Mouse (Mus musculus) testis, adult 2 months (tissue): Measurements from ENCODE around the gene 4933407L21Rik.

Experiments used
- CTCF ChIP-seq: fragments of 200-500 bp; IDR thresholded peaks from 2 replicates; pipeline ENCODE4 v1.5.1; 2012; ENCODE audit warnings: low read depth, mild to moderate bottlenecking, inconsistent platforms, low read length, moderate library complexity; ENCODE audit not compliant: control insufficient read depth, insufficient read depth, insufficient replicate concordance
- POLR2A ChIP-seq: fragments of 200-500 bp; IDR thresholded peaks from 2 replicates; pipeline ENCODE4 v1.6.1; 2012; ENCODE audit warnings: low read depth, mild to moderate bottlenecking, inconsistent platforms, low read length, moderate library complexity; ENCODE audit not compliant: control insufficient read depth

DNA sequence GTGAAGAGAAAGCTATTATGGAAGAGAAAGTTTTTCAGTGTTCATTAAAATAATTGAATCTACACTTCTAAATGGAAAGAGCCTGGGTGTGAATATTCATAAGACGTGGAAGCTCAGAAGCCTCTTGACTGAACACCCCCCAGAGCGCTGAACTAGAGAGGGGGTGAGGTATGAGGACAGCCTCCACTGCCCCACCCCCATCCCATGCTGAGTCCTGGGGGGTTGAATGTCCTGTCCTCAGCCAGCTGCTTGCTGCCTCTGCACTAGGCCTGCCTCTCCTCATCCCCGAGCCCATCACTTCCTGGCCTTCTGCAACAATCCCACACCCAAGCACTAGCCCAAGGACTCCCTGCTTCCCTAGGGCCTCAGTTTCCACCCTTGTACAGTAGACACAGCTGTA lies 37.6 kb downstream of the 4933407L21Rik start:
- TF ChIP-seq CTCF (no peak), POLR2A (no peak)
